ENCODE assay signal across 8 mouse cellular contexts in the genomic region with DNA sequence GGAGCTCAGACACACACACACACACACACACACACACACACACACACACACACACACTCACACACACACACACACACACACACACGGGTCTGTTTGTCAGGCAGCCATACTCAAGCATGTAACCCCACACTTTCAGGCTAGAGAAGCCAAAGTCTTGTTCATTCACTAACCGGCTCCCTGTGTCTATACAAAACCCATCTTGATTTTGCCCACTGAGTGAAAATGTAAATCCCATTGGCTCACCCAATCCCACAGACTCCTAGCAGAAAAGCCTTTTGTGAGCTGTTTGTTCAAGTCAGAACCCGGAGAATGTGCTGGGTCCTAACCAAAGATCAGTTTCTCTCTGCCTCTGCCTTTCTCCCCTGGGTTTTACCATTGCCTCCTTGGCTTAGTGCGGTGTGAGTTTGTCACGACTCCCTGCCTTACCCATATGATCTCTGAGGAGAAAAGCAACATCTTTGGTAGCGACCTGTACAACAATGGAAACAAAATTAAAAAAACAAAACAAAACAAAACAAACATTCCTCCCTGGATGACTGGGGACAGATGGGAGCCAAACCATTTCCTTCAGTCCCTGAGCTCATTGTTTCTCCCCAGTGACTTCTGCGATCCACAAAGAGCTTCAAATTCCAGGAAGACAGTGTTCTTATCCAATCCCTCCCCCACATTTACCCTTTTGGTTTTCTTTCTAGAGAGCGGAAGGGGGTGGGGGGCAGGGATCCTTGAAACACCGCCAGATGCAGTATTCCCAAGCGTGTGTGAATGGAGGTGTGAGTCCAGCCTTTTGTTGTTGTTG. TPM values are rescaled to one million over a fixed set of nuclear protein-coding genes. Genes with fewer than 3 reads are reported as not detected.
DNase-seq lines count a peak whose midpoint lies in the region; ATAC-seq and TF ChIP-seq lines count a peak whose summit lies in the region.

No protein-coding gene starts in this region.

- no peaks in the 10 kb centered on the region for H3K36me3 ChIP-seq in lung, embryonic 15.5 days
- H3K36me3 ChIP-seq in heart, postnatal 0 days (replicated peaks; ENCODE audit: control insufficient read depth, insufficient read depth, low read length) = no peaks in the 10 kb centered on the region
- H3K36me3 ChIP-seq in limb, embryonic 11.5 days (ENCODE audit: control insufficient read depth, insufficient read depth, low read length) = no peaks in the 10 kb centered on the region
- no peaks in the 10 kb centered on the region for H3K36me3 ChIP-seq in stomach, embryonic 16.5 days (ENCODE audit: control insufficient read depth, insufficient read depth, low read length)

- H3K4me1 ChIP-seq in lung, embryonic 15.5 days = peaks cover 9% of the 10 kb centered on the region
- no peaks in the 10 kb centered on the region for H3K4me1 ChIP-seq in heart, postnatal 0 days (ENCODE audit: control insufficient read depth, insufficient read depth)
- no peaks in the 10 kb centered on the region for H3K4me1 ChIP-seq in limb, embryonic 11.5 days (ENCODE audit: control insufficient read depth, insufficient read depth, low read length)
- H3K4me1 ChIP-seq in stomach, embryonic 16.5 days (ENCODE audit: control insufficient read depth, insufficient read depth, low read length) = peaks cover 8% of the 10 kb centered on the region

- H3K27me3 ChIP-seq in lung, embryonic 15.5 days = no peaks in the 10 kb centered on the region
- no peaks in the 10 kb centered on the region for H3K27me3 ChIP-seq in heart, postnatal 0 days (ENCODE audit: control insufficient read depth, insufficient read depth, low read length)
- H3K27me3 ChIP-seq in limb, embryonic 11.5 days (ENCODE audit: control insufficient read depth, insufficient read depth, low read length) = no peaks in the 10 kb centered on the region
- no peaks in the 10 kb centered on the region for H3K27me3 ChIP-seq in stomach, embryonic 16.5 days (ENCODE audit: control insufficient read depth, insufficient read depth, low read length)

- TF ChIP-seq CTCF in heart, postnatal 0 days (IDR thresholded peaks at IDR 0.05; ENCODE audit: low read depth) = no peak

- ATAC-seq in lung, embryonic 15.5 days (ENCODE audit: borderline replicate concordance, extremely low read depth, low FRiP score, low TSS enrichment) = peak; percentile 62
- ATAC-seq in heart, postnatal 0 days (ENCODE audit: insufficient read depth, low read depth) = peak; percentile 77
- ATAC-seq in limb, embryonic 11.5 days (ENCODE audit: insufficient number of reproducible peaks, low FRiP score, low TSS enrichment, low read depth) = no peak
- ATAC-seq in stomach, embryonic 16.5 days (ENCODE audit: insufficient read depth, low FRiP score) = no peak

- intact Hi-C loops in left cerebral cortex, postnatal 36 days (cut with DNase I) = no loop called here

- 17% methylated on average over 10 of the region's 10 CpGs for WGBS in lung, embryonic 15.5 days
- 27% methylated on average over 10 of the region's 10 CpGs for WGBS in heart, postnatal 0 days
- WGBS in limb, embryonic 11.5 days = 32% methylated on average over 10 of the region's 10 CpGs
- WGBS in stomach, embryonic 16.5 days = 22% methylated on average over 10 of the region's 10 CpGs

- peak overlapping the region; percentile 39 for H3K27ac ChIP-seq in lung, embryonic 15.5 days
- H3K27ac ChIP-seq in heart, postnatal 0 days (ENCODE audit: low read depth) = peak overlapping the region; percentile 81
- H3K27ac ChIP-seq in limb, embryonic 11.5 days (replicated peaks; ENCODE audit: low read depth, low read length) = no peak overlapping the region
- H3K27ac ChIP-seq in stomach, embryonic 16.5 days (ENCODE audit: low read length) = peak overlapping the region; percentile 10; the same call in 1 of the 2 replicates

- H3K4me3 ChIP-seq in lung, embryonic 15.5 days = 0 out of 2 replicates have a peak overlapping the region, but pooled peaks have one; percentile 12
- 0 out of 2 replicates have a peak overlapping the region, but pooled peaks have one; percentile 9 for H3K4me3 ChIP-seq in heart, postnatal 0 days (ENCODE audit: low read depth, low read length)
- no peak overlapping the region for H3K4me3 ChIP-seq in limb, embryonic 11.5 days (ENCODE audit: low read depth, low read length)
- no peak overlapping the region; the same call in 1 of the 2 replicates for H3K4me3 ChIP-seq in stomach, embryonic 16.5 days (replicated peaks; ENCODE audit: low read length)

- no peaks in the 10 kb centered on the region for H3K9me3 ChIP-seq in lung, embryonic 15.5 days
- H3K9me3 ChIP-seq in heart, postnatal 0 days (replicated peaks; ENCODE audit: control insufficient read depth, low read length) = no peaks in the 10 kb centered on the region
- no peaks in the 10 kb centered on the region for H3K9me3 ChIP-seq in limb, embryonic 11.5 days (ENCODE audit: control insufficient read depth, low read length)
- H3K9me3 ChIP-seq in stomach, embryonic 16.5 days (replicated peaks; ENCODE audit: control insufficient read depth, low read length) = no peaks in the 10 kb centered on the region

- DNase-seq in lung, postnatal 36 days = no peak
- DNase-seq in heart, postnatal 0 days (ENCODE audit: low spot score) = peak; percentile 71
- DNase-seq in limb, embryonic 11.5 days (ENCODE audit: low spot score) = no peak
- DNase-seq in left cerebral cortex, postnatal 36 days (ENCODE audit: low spot score in 2 of 2) = no peak
- no peak for DNase-seq in cerebellum, postnatal 14 days
- DNase-seq in layer of hippocampus, postnatal 25 days (ENCODE audit: extremely low spot score in 1 of 2, low spot score in 1 of 2) = no peak

- H3K9ac ChIP-seq in lung, embryonic 15.5 days = no peak overlapping the region
- no peak overlapping the region for H3K9ac ChIP-seq in heart, postnatal 0 days (replicated peaks; ENCODE audit: low read depth, low read length)
- 0 out of 2 replicates have a peak overlapping the region, but pooled peaks have one; percentile 12 for H3K9ac ChIP-seq in limb, embryonic 11.5 days (ENCODE audit: low read length)
- H3K9ac ChIP-seq in stomach, embryonic 16.5 days (ENCODE audit: low read length) = no peak overlapping the region

- H3K4me2 ChIP-seq in lung, embryonic 15.5 days = peak overlapping the region; percentile 46
- H3K4me2 ChIP-seq in heart, postnatal 0 days (ENCODE audit: low read depth, low read length) = peak overlapping the region; percentile 44
- H3K4me2 ChIP-seq in limb, embryonic 11.5 days (ENCODE audit: low read depth, severe bottlenecking) = 0 out of 2 replicates have a peak overlapping the region, but pooled peaks have one; percentile 3
- peak overlapping the region; percentile 43 for H3K4me2 ChIP-seq in stomach, embryonic 16.5 days (ENCODE audit: low read depth, low read length)

- peak; percentile 63; the same call in 1 of the 2 replicates for TF ChIP-seq EP300 in heart, postnatal 0 days (IDR thresholded peaks at IDR 0.05; ENCODE audit: low read depth)

RNA-seq across cellular contexts. Expression of gene Map3k9, which starts 35.6 kb away (rescaled TPM):
- polyA plus RNA-seq in lung, embryonic 15.5 days (2015; fragmentation: Nextera tagmentation; extraction: Ambion mirVana) = 2.9 TPM in 2 replicates
- total RNA-seq in heart, postnatal 0 days (2014; rRNA removed; ENCODE audit: low replicate concordance) = 0.11 and 2.4 TPM in 2 replicates
- polyA plus RNA-seq in heart, postnatal 0 days (2015; fragmentation: Nextera tagmentation; extraction: Ambion mirVana) = 0.08 and 0.10 TPM in 2 replicates
- polyA plus RNA-seq in limb, embryonic 11.5 days (2014; fragmentation: Nextera tagmentation; extraction: Ambion mirVana) = 0.60 and 0.61 TPM in 2 replicates
- 1.7 and 1.8 TPM in 2 replicates for polyA plus RNA-seq in stomach, embryonic 16.5 days (2015; fragmentation: Nextera tagmentation; extraction: Ambion mirVana)
- 10 to 100 TPM; 61.1 to 63.1 TPM for total RNA-seq in left cerebral cortex, postnatal 36 days (2021)
- total RNA-seq in layer of hippocampus, postnatal 25 days (2021) = 10 to 100 TPM; 29.7 to 34.6 TPM

RNA-seq across cellular contexts. Expression of gene Pcnx, which starts 43.3 kb away (rescaled TPM):
- polyA plus RNA-seq in lung, embryonic 15.5 days (2015; fragmentation: Nextera tagmentation; extraction: Ambion mirVana) = 11.8 and 12.0 TPM in 2 replicates
- 34.9 and 37.4 TPM in 2 replicates for total RNA-seq in heart, postnatal 0 days (2014; rRNA removed; ENCODE audit: low replicate concordance)
- polyA plus RNA-seq in heart, postnatal 0 days (2015; fragmentation: Nextera tagmentation; extraction: Ambion mirVana) = 7.1 and 9.3 TPM in 2 replicates
- polyA plus RNA-seq in limb, embryonic 11.5 days (2014; fragmentation: Nextera tagmentation; extraction: Ambion mirVana) = 12.5 and 12.8 TPM in 2 replicates
- 10.3 and 10.8 TPM in 2 replicates for polyA plus RNA-seq in stomach, embryonic 16.5 days (2015; fragmentation: Nextera tagmentation; extraction: Ambion mirVana)
- 10 to 100 TPM; 86.8 to 97.2 TPM for total RNA-seq in left cerebral cortex, postnatal 36 days (2021)
- 100 to 1,000 TPM in 1 of 2 experiments, 10 to 100 TPM in 1; 93.8 to 110 TPM for total RNA-seq in layer of hippocampus, postnatal 25 days (2021)

Comparison
In these comparisons a context has a peak if more than half of its experiments do, and no peak if none do; other contexts are left out.
1. ATAC-seq: peak in lung, embryonic 15.5 days (single experiment) and heart, postnatal 0 days (single experiment); none in limb, embryonic 11.5 days (single experiment) and stomach, embryonic 16.5 days (single experiment).
2. H3K4me3 ChIP-seq: peak in lung, embryonic 15.5 days (single experiment) and heart, postnatal 0 days (single experiment); none in limb, embryonic 11.5 days (single experiment) and stomach, embryonic 16.5 days (single experiment).
3. Peak in every context shown above with its lines, with median percentiles within 50 percentile points of each other: H3K4me2 ChIP-seq.